Mouse (Mus musculus) kidney, postnatal 25 days (tissue): ENCODE data around the gene Ubxn6.
"Not testable (repeated sequence)": the region's sequence is repeated elsewhere in the genome, so short reads cannot be mapped to it uniquely, and the experiment has no call there.

Source experiments
- DNase-seq, 2 experiments: peaks; one replicate each; pipeline ENCODE4 v3.0.0; 2021; ENCODE audit warnings: mixed read lengths in 2 of 2

Ubxn6 gene

DNA sequence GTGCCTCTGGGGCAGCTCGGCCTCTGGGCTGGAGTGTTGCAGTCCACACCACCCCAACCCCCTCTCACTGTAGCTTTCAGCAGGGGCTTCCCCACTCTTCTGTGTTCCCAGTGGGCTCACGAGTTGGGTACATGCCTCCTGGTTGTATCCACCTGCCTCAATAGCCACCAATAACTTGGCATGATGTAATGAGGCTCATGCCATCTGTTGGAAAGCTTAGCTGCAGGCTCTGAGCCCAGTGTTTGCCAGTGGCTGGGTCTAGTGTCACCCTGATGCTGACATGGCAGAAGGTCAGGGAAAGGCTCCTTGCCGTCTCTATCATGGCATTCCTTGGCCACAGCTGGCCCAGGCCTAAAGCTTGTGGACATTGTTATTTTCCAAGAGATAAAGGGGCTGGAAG is 26.0 kb upstream of the Ubxn6 start:
- DNase-seq, result no peak

DNA sequence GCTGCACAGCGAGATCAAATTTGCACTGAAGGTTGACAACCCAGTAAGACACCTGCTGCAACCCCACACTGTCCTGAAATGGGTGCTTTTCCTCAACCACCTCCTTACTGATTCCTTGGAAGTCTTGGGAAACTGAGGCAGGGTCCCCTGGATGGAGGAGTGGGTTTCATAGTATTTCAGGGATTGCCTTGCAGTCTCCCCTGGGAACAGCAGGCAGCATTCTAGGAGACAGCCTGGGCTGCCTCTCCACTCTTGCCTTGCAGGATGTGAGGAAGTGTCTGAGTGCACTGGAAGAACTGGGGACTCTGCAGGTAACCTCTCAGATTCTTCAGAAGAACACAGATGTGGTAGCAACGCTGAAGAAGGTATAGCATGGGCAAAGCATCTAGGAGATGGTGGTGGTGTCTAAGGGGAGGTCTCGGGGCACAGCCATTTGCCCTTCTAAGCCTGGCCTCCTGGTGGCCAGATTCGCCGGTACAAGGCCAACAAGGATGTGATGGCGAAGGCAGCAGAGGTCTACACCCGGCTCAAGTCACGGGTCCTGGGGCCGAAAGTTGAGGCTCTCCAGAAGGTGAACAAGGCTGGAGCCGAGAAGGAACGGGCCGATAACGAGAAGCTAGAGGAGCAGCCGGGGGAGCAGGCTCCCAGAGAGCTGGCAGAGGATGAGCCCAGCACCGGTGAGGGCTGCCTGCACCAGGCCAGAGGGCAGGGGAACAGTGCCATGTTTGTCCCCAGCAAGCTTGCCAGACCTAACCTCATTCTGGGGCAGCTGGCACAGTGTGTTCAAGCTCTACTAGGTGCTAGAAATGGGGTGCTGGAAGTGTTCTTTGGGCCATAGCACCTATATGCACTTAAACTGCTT is 24.1 kb upstream of the Ubxn6 start:
- DNase-seq, result no peak

DNA sequence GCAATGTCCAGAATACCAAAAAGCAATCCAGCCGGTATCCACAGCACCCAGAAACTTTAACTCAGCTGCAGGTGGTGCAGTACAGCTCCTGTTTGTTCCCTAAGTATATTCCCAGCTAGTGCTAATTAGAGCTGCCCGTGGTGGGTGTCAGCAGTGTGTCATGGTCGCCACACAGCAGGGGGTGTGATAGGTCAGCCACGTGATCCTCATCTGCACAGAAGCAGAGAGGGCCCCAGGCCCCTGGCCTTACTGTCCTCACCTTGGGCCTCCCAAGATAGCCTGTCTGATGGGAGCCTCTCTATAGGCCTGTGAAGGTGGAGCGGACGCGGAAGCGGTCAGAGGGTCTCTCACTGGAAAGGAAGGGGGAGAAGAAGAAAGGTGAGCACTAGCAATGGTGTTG is 23.4 kb upstream of the Ubxn6 start:
- no peak for DNase-seq

DNA sequence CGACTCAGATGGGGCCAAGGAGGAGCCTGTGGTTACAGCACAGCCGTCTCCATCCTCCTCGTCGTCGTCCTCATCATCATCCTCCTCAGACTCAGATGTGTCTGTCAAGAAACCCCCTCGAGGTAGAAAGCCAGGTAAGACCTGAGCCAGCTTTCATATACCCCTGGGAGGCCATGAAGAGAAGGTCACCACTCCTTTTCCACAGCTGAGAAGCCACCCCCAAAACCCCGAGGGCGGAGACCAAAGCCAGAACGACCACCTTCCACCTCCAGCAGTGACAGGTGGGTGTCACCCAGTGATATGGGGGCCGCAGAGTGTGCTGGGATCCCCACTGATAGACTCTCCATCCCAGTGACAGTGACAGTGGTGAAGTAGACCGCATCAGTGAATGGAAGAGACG is 22.1 kb upstream of the Ubxn6 start:
- DNase-seq, result no peak

DNA sequence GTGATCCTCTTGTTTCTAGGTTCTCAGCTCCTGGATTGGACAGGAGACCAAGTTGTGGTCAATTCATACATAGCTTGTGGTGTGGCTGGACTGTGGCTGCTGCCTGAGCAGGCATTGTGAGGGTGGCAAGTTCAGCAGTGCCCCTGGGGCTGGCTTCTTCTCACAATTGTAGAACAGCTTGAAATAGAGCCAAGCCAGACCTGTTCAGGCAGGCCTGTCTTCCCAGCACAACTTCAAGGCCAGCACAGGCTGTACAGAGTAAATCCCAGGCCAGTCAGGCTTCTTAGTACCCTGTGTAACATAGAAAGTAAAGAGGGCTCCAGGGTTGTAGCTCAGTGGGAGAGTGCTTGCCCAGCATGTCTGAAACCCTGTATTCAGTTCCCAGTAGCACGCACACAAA is 18.0 kb upstream of the Ubxn6 start:
- peak in 1 of 2 experiments; percentile 61 for DNase-seq

DNA sequence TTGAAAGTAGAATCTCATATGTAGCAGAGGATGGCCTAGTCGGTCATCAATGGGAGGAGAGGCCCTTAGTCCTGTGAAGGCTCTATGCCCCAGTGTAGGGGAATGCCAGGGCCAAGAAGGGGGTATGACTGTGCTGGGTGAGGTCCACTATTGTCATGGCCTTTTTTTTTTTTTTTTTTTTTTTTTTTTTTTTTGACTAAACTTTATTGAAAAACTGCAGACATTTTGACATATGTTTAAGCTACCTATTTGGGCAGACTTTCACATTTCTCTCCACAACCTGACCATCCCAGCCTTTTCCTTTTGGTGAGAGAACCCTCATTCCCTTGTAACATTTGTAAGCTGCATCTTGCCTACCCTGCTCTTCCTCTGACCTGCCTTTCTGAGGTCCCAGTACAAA is 17.5 kb upstream of the Ubxn6 start:
- no peak for DNase-seq

DNA sequence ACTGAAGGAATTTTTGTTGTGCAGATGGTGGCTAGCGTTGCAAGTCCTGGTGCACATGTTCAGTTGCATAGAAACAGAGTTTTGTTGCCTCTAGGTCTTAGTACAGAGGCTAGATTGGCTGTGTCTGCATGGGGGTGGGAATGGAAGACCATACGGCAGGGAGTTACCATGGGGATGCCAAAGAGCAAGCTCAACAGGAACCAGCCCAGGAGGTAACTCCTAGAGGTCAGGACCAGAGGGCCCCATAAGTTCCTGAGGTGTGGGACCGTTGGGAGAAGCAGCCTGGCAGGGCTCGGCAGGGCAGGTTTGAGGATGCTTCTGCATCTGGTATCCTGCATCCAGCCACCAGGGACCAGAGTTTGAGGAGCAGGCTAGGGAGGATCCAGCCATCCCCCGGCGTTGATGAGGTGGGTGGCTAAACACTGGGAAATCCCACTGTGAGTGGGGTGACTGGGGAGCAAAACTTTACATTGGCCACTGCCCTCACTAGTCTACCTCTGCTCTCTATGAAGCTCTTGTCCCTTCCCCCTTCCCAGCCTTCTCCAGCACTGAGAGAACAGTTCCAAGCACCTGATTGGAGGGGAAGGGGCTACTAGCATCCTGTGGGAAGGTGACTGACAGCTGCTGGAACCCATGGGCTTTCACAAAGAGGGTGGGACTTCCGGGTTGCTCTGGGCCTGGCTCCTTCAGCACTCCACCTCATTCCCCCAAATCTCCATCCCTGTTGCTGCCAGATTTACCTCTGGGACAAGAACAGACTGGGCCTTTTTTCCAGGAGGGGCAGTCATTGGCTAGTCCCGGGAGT is 6.2 kb upstream of the Ubxn6 start:
- DNase-seq, result peak; percentile 13 to 49

DNA sequence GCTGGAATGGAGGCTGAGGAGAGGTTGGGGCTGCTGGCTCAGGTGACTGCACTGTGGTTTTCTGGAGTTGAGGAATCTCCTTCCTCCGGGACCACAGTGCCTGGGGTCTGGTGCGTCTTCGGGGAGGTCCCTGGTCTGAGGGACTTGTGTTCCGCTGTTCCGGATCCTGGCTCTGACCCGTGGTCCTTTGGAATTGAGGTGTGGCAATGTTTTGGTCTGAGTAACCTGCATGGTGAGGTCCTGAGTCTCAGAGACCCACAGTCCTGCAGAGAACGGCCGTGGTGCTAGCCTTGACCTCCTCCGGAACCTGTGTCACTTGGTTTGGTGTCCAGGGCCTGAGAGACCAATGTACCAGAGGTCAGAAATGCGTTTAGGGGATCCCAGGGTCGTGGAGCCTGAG is 5.1 kb upstream of the Ubxn6 start:
- DNase-seq, result no peak

DNA sequence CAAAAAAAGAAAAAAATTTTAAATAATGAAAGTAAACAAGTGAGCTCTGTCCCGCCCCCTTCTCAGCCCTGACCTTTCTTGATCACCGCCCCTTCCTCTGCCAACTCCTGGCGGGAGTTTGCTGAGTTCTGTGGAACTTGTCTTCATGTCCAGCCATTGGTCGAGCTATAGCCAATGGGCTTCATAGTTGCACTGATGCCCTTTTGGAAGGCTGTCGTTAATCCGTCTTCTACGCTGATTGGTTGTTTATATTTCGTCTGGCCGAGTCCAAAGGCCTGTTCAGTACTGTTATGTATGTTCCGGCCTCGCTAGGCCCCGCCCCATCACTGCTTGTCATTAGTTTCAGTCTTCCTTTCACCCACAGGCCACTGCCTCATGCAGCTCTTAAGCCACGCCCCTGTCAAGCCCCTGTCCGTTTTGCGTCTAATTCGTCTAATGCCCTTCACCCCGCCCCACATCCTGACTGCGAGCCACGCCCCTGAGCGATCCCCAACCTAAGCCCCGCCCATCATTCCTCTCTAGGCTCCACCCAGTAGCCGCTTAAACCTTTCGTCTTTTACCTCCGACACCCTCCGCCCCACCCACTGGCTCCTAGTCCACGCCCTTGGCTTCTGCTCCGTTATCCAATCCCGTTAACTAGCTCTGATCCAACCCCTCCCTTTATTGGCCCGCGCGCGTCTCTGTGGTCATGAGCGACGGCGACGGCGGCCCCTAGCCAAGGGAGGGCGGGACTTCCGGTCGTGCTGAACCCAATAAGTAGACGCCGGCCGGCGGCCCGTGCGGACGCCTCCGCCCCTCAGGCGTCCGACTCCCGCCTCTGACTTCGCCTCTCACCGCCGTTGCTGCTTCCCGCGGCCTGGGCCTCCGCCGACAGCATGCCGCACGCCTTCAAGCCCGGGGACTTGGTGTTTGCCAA is 4.3 kb upstream of the Ubxn6 start, which contains the start of gene Hdgfl2:
Gene Hdgfl2, plus strand, starts transcription at position 755 of the 916 bp plus-strand sequence.
- peak; percentile 100 for DNase-seq

DNA sequence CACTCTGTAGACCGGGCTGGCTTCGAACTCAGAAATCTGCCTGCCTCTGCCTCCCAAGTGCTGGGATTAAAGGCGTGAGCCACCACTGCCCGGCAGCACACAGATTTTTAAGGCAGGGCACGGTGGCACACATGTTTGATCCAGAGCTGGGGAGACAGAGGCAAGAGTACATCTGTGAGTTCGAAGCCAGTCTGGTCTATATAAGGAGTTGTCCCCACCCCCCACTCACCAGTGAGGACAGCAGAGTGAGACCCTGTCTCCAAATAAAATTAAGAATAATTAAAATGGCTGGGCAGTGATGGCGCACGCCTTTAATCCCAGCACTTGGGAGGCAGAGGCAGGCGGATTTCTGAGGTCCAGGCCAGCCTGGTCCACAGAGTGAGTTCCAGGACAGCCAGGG is 3.5 kb upstream of the Ubxn6 start:
- peak in 1 of 2 experiments; percentile 46 for DNase-seq

DNA sequence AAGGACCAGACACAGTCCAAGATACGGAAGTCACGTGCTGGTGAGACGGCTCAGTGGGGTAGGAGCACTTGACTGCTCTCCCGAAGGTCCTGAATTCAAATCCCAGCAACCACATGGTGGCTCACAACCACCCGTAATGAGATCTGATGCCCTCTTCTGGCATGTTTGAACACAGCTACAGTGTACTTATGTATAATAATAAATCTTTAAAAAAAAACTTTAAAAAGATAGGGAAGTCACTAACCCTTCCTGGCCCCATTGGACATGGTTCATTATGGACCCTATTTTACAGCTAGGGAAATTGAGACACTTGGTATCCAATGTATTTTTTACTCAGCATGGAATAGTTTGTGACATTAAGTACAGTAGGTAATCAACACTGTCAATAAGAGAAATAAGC is 2.7 kb upstream of the Ubxn6 start:
- DNase-seq, result no peak

DNA sequence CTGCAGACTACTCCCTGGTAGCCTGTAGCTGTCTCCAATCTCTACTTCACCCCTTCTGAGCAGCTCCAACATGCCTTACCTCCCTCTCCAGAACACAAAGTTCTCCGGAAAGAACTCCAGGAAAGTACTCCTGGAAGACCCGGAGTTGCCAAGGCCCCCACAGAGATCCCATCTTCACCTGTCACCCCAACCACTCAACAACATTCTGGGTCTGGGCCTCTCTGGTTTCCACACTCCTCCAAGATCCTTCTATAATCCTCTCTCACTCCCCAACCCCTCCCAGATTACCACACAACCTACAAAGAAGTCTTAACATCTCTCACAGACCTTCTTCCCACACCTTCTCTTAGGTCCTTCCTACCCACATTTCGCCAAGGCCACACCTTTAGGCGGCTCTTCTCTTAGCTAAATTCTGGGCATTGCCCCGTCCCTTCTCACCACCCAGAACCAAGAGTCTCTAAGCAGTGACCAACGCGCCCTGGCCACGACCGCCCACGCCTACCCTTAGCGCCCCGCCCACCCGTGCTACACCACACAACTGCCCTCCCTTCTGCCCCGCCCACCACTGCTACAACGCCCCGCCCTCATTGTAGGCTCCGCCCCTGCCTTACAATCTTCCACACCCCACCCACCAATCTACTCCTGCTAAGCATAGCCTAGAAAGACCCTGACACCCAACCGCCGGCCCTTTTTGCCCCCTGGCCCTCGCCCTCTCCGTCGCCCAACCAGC is 566 bp downstream of the Ubxn6 start:
- DNase-seq, result peak; percentile 94 to 95

DNA sequence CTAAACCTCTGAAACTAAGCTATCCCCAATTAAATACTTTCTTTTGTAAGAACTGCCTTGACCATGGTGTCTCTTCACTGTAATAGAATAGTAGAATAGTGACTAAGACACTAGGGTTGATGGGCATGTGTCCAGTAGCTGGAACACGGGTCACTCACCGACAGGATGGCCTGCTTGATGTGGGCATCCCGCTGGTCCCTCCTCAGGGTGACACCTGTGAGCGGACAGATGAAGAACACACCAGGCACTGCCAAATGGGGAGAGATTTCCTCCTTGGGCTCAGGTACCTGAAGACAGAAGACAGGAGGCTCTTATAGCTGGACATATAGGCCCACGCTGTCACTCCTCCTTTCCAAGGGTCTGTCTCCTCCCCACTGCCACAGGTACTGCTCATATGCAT is 2.6 kb downstream of the Ubxn6 start:
- DNase-seq, result no peak

DNA sequence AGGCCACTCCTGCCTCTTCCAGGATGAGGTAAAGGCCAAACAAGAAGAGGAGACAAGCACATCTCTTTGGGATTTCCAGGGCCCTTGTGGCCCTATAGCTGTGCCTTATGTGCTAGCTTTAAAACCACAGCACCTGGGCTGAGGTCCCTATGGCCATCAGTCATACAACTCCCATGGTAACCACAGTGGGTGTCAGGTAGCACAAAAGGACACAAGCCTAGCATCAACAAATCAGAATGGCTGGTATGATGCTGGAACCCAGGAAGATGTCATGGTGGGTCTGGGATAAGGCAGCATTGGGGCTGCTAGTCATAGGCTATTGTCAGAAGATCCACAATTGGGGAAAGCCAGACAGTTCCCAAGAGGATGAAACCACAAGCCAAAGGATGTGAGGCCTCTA is 3.7 kb downstream of the Ubxn6 start:
- no peak for DNase-seq

DNA sequence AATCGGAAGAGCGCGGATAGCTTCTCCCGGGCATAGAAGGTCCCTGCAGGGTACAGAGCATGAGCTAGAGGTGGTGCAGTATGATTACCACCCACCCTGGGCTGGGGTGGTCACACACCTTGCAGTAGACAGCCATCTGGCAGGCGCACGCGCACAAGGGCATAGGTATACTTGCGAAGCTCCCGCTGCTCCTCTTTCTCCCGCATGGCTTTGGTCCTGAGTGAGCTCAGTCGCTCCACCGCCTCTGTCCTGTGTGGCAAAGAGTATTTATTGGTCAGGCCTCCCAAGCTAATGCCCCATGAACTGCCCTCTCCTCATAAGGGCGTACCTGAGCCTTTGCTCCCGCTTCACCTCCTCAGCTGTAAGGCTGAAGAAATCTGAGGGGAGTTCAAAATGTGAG is 5.8 kb downstream of the Ubxn6 start:
- no peak for DNase-seq

DNA sequence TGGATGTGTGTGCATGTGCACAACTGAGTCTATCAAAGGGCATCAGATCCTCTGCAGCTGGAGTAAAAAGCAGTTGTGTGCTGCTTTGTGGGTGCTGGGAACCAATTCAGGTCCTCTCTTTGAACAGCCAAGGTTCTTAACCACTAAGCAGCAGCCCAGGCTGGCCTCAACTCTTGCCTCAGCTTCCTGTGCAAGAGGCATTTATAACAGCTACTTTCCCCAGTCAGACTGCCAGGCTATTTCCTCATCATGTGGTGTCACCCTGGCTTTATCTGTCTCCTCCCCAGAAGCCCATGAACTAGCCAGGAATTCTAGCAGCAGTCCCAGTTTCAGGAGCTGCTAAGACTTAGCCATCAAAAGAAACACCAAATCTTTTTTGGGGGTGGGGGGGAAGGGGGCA is 8.4 kb downstream of the Ubxn6 start:
- DNase-seq, result no peak

DNA sequence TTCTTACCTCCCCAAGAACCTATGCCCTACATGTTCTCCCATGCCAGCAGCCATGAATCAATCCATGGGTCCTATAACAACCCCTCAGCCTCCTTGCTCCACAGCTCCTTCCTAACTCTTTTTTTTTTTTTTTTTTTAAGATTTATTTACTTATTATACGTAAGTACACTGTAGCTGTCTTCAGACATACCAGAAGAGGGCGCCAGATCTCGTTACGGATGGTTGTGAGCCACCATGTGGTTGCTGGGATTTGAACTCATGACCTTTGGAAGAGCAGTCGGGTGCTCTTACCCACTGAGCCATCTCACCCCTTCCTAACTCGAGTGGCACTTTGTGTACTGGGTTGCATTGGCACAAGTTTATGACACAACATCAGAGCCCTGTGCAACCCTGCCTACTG is 9.1 kb downstream of the Ubxn6 start:
- not testable (repeated sequence) for DNase-seq

DNA sequence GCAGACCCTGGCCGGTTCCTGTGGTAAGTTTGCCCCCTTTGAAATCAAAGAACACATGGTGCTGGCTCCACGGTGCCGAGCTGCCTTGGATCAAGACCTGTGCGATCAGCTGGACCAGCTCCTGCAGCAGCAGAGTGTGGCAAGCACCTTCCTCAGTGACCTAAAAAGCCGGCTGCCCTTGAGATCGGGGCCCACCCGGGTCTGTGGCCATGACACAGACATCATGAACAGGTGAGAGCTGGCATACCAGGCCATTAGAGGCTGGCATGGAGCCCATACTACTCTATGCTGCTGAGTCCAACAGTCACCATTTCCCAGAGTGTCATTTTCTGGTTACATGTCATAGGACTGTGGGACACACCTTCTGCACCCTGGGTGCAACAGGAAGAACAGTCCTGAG is 12.7 kb downstream of the Ubxn6 start:
- no peak for DNase-seq

DNA sequence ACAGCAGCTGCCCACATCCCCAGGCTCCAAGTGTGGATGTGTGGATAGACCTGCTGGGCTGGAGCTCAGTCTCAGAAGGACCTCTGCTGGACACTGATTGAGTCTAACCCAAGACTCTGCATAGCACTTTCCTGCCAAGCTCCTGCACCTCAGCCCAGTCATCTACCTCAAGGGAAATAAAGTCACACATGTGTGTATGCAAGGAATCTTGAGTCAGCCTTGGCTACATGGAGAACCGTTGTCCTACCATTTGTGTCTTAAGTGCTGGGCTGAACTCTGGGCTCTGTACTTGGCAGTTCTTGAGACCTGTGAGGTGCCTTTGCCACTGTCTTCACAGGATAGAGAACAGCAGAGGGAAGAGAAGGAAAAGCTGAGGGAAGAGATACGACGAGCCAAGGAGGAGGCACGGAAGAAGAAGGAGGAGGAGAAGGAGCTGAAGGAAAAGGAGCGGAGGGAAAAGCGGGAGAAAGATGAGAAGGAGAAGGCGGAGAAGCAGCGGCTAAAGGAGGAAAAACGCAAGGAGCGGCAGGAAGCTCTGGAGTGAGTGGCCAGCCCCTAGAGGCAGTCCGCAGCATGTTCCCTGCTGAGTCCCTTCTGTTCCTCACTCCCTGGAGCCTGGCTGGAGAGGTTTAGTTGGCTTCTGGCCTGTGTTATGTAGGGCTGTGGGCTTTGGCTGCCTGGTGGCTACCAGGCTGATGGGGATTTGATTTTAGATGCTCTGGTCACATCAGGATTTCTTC is 17.3 kb downstream of the Ubxn6 start:
- DNase-seq, result no peak

DNA sequence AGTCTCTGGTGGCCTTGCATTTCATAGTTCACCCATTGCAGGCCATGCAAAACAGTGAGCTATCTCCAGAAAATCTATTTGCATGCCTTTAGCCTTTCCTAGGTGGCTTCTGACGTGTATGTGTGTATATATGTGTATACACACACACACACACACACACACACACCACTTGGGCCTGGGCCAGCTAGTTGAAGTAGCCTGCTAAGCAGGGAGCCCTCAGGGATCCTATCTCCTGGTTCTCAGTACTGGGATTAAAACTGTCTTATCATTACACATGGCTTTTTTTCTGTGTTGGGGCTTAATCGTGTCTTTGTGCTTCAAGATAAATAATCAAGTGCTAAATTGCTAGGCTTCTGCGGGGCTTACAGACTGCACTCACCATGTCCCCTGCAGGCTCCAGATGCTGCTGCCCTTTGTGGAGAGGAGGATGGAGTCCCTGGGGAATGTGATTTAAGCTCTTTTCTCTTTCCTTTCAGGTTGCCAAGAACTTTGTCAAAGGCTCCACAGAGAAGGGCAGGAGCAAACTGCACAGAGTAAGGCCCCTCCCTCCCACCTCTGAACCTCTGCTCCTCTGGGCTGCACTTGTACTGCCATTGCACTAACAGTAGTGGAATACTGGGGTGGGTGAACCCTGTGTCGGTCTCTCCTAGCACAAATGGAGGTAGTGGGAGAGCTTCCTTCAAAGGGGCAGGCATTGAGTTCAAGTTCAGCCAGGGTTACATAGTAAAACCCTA is 18.7 kb downstream of the Ubxn6 start:
- no peak for DNase-seq

DNA sequence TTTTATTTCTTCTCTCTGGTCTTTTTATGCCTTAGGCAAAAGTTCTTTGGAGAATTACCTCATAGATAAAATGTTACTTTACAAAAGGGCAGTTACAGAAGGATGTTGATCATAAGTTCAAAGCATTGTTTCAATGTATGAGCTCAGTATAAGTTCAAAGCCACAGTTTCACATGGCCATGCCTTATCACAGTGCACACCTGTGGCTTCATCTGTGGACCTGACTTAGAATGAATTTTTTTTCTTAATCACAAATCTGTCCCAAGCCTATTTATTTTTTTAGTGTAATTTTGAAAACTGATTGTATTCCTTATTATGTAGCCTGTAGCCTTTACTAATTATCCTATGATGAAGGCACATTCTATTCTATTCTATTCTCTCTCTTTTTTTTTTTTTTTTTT is 19.9 kb downstream of the Ubxn6 start:
- DNase-seq, result no peak
